Mouse (Mus musculus) CH12.LX (cell line): ENCODE measurements around the gene Fam19a5. TPM values are rescaled to one million over a fixed set of nuclear protein-coding genes. Genes with fewer than 3 reads are reported as not detected.

ENCODE experiments used
- DNase-seq: peaks from one replicate; pipeline ENCODE4 v3.0.0-alpha.2; 2013; ENCODE audit errors: extremely low read depth
- H3K27ac ChIP-seq: 2 replicates; pipeline ENCODE4 v1.5.1; 2012; ENCODE audit warnings: low read depth, mild to moderate bottlenecking, control low read depth, moderate library complexity; ENCODE audit not compliant: insufficient read depth
- H3K27me3 ChIP-seq: replicated peaks from 2 replicates; pipeline ENCODE3; 2012; ENCODE audit warnings: inconsistent platforms
- H3K36me3 ChIP-seq, 2 experiments: replicated peaks in 1 of 2; 2 replicates each; pipeline versions ENCODE3 to v1.6.1; 2012; ENCODE audit warnings: inconsistent platforms in 1 of 2, low read length in 1 of 2, mild to moderate bottlenecking in 1 of 2, mixed read lengths in 1 of 2, moderate library complexity in 1 of 2; ENCODE audit not compliant: control insufficient read depth in 1 of 2, insufficient read depth in 1 of 2
- H3K4me1 ChIP-seq, 2 experiments: 2 replicates each; pipeline ENCODE4 v1.6.1; 2012; ENCODE audit warnings: inconsistent platforms in 1 of 2, moderate library complexity in 1 of 2; ENCODE audit not compliant: insufficient read depth in 2 of 2, control insufficient read depth in 1 of 2
- H3K4me2 ChIP-seq: 2 replicates; pipeline ENCODE4 v1.6.1; 2012; ENCODE audit warnings: low read depth, mild to moderate bottlenecking, control low read depth; ENCODE audit not compliant: poor library complexity, insufficient read depth, severe bottlenecking
- H3K4me3 ChIP-seq, 3 experiments: fragments of 150-350 bp in 1 of 3; sonication (generic) in 1 of 3; replicated peaks in 1 of 3; 2 replicates each; pipeline versions ENCODE3 to v1.5.1; 2011 to 2012; ENCODE audit warnings: low read depth in 2 of 3, low read length in 2 of 3, mild to moderate bottlenecking in 2 of 3, moderate library complexity in 2 of 3, control low read depth in 1 of 3, improper control_type of control experiment in 1 of 3, inconsistent platforms in 1 of 3, mixed read lengths in 1 of 3; ENCODE audit not compliant: poor library complexity in 1 of 3
- H3K79me2 ChIP-seq: replicated peaks from 2 replicates; pipeline ENCODE4 v1.6.1; 2012; ENCODE audit warnings: mild to moderate bottlenecking, moderate library complexity; ENCODE audit not compliant: control insufficient read depth, poor library complexity, insufficient read depth, severe bottlenecking; ENCODE audit errors: extremely low read depth
- H3K9ac ChIP-seq: 2 replicates; pipeline ENCODE4 v1.6.1; 2012; ENCODE audit warnings: low read depth, mild to moderate bottlenecking, control low read depth, moderate library complexity; ENCODE audit not compliant: insufficient read depth
- H3K9me3 ChIP-seq: replicated peaks from 2 replicates; pipeline ENCODE3; 2012; ENCODE audit warnings: low read length, inconsistent platforms, mixed read lengths
- CHD1 ChIP-seq: IDR thresholded peaks from 2 replicates; pipeline ENCODE4 v1.6.1; 2012; ENCODE audit warnings: low read depth, low read length, improper control_type of control experiment, inconsistent platforms
- ELF1 ChIP-seq: IDR thresholded peaks from 2 replicates; pipeline ENCODE4 v1.6.1; 2014; ENCODE audit warnings: low read depth, mild to moderate bottlenecking, inconsistent platforms, low read length, improper control_type of control experiment
- EP300 ChIP-seq: IDR thresholded peaks from 2 replicates; pipeline ENCODE4 v1.6.1; 2011; ENCODE audit warnings: low read length, improper control_type of control experiment
- ETS1 ChIP-seq: conservative IDR thresholded peaks from 2 replicates; pipeline ENCODE4 v1.6.1; 2012; ENCODE audit warnings: low read depth, mild to moderate bottlenecking, inconsistent platforms, low read length, improper control_type of control experiment, moderate library complexity
- JUN ChIP-seq: IDR thresholded peaks from 2 replicates; pipeline ENCODE4 v1.6.1; 2011; ENCODE audit warnings: low read depth, mild to moderate bottlenecking, low read length, improper control_type of control experiment, moderate library complexity; ENCODE audit not compliant: insufficient read depth
- MAFK ChIP-seq: IDR thresholded peaks from 2 replicates; pipeline ENCODE4 v1.6.1; 2011; ENCODE audit warnings: low read length, improper control_type of control experiment; ENCODE audit not compliant: insufficient replicate concordance
- MAX ChIP-seq: IDR thresholded peaks from 2 replicates; pipeline ENCODE4 v1.6.1; 2011; ENCODE audit warnings: low read length, improper control_type of control experiment
- MAZ ChIP-seq: IDR thresholded peaks from 2 replicates; pipeline ENCODE4 v1.6.1; 2012; ENCODE audit warnings: low read depth, mild to moderate bottlenecking, inconsistent platforms, low read length, improper control_type of control experiment, moderate library complexity
- MXI1 ChIP-seq: IDR thresholded peaks from 2 replicates; pipeline ENCODE4 v1.6.1; 2011; ENCODE audit warnings: mild to moderate bottlenecking, low read depth, low read length, improper control_type of control experiment
- MYC ChIP-seq: IDR thresholded peaks from 2 replicates; pipeline ENCODE4 v1.6.1; 2011; ENCODE audit warnings: low read depth, mild to moderate bottlenecking, improper control_type of control experiment, low read length
- NRF1 ChIP-seq: IDR thresholded peaks from 2 replicates; pipeline ENCODE4 v1.6.1; 2014; ENCODE audit warnings: low read depth, mild to moderate bottlenecking, inconsistent platforms, low read length, improper control_type of control experiment, moderate library complexity
- PAX5 ChIP-seq: IDR thresholded peaks from 2 replicates; pipeline ENCODE4 v1.6.1; 2012; ENCODE audit warnings: low read length, inconsistent platforms, mixed read lengths
- POLR2A ChIP-seq: IDR thresholded peaks from 2 replicates; pipeline ENCODE4 v1.6.1; 2011; ENCODE audit warnings: low read depth, mild to moderate bottlenecking, improper control_type of control experiment, low read length
- TCF12 ChIP-seq: IDR thresholded peaks from 2 replicates; pipeline ENCODE4 v1.6.1; 2014; ENCODE audit warnings: low read depth, mild to moderate bottlenecking, inconsistent platforms, low read length, improper control_type of control experiment
- USF1 ChIP-seq: IDR thresholded peaks from 2 replicates; pipeline ENCODE4 v1.6.1; 2014; ENCODE audit warnings: low read depth, mild to moderate bottlenecking, inconsistent platforms, low read length, improper control_type of control experiment
- USF2 ChIP-seq: conservative IDR thresholded peaks from 2 replicates; pipeline ENCODE4 v1.6.1; 2011; ENCODE audit warnings: low read depth, low read length, improper control_type of control experiment
- ZKSCAN1 ChIP-seq: IDR thresholded peaks from 2 replicates; pipeline ENCODE4 v1.6.1; 2012; ENCODE audit warnings: low read depth, inconsistent platforms, low read length, improper control_type of control experiment, borderline replicate concordance
- ZNF384 ChIP-seq: IDR thresholded peaks from 2 replicates; pipeline ENCODE4 v1.6.1; 2012; ENCODE audit warnings: low read depth, low read length, improper control_type of control experiment, inconsistent platforms
- dilution Hi-C: fragments of 300-500 bp; cut with MboI; formaldehyde crosslinking; loops from 2 replicates; pipeline ENCODE4 v1.14.3; 2020; ENCODE audit warnings: low sequenced_read_pairs; ENCODE audit not compliant: extremely low pct_unique_long_range_greater_than_20kb, extremely low pct_ligation_motif_present
- in situ Hi-C: fragments of 300-500 bp; cut with MboI; formaldehyde crosslinking; loops from 3 replicates; pipeline ENCODE4 v1.14.3; 2019; ENCODE audit warnings: low sequenced_read_pairs, low pct_ligation_motif_present, low pct_unique_long_range_greater_than_20kb, mixed read lengths
- polyA plus RNA-seq: library from polyadenylated mRNA; unstranded; fragments of >175 nt; gene quantifications from 2 replicates; pipeline ENCODE4 v1.2.1, GENCODE M21; 2012; ENCODE audit warnings: low read depth; ENCODE audit not compliant: insufficient read length
- total RNA-seq, 2 experiments: library from RNA; depleted of rRNA; stranded (reverse); fragments of 300-350 nt in 1 of 2; fragments of >200 nt in 1 of 2; gene quantifications; 2 replicates each; pipeline ENCODE4 v1.2.3; 2012 to 2014

Gene Fam19a5
- total and polyA plus RNA-seq, 3 experiments, result not detected

DNA sequence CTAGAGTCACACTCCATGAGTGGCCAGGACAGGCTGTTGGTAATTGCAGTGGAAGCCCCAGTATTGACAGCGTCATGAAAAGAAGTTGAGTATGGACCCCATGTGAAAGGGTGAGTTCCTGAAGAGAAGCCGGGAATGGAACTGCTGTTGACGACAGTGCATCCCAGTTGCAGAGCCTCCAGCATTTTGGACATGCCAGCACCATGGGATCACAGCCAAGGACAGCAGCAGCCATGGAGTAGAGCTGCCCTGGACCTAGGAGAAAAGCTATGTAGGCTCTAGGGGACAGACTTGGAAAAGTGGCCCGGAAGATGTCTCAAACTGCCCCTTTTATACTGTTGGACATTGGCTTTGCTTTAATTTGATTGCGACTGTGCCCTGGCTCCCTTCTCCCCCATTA is 91.2 kb downstream of the Fam19a5 start:
- Histone ChIP-seq H3K9ac (no peak overlapping the region), H3K4me2 (no peak overlapping the region), H3K27me3 (no peaks in the 10 kb centered on the region), H3K27ac (no peak overlapping the region), H3K79me2 (no peaks in the 10 kb centered on the region), H3K36me3 (no peaks in the 10 kb centered on the region), H3K4me1 (no peaks in the 10 kb centered on the region), H3K4me3 (no peak overlapping the region), H3K9me3 (peaks cover 93% of the 10 kb centered on the region)
- dilution Hi-C loops, result no loop called here
- DNase-seq, result no peak
- TF ChIP-seq CHD1 (no peak), USF2 (no peak), TCF12 (no peak), ELF1 (no peak), MAFK (no peak), JUN (no peak), EP300 (no peak), MYC (no peak), POLR2A (no peak), NRF1 (no peak), MXI1 (no peak), PAX5 (no peak)
- in situ Hi-C loops, result no loop called here

GRCm38 (mm10) chr15:87636407-87636806 is 92.3 kb downstream of the Fam19a5 start:
- no peaks in the 10 kb centered on the region for H3K79me2 ChIP-seq
- H3K9ac ChIP-seq, result no peak overlapping the region
- DNase-seq, result no peak
- H3K9me3 ChIP-seq, result peaks cover 92% of the 10 kb centered on the region
- H3K4me2 ChIP-seq, result no peak overlapping the region
- dilution Hi-C loops, result no loop called here
- H3K27ac ChIP-seq, result no peak overlapping the region
- no peaks in the 10 kb centered on the region for H3K36me3 ChIP-seq
- no peaks in the 10 kb centered on the region for H3K4me1 ChIP-seq
- in situ Hi-C loops, result no loop called here
- TF ChIP-seq USF1 (no peak), ZNF384 (no peak), TCF12 (no peak), ZKSCAN1 (no peak), ETS1 (no peak), MAZ (no peak), MAX (no peak)
- H3K4me3 ChIP-seq, result no peak overlapping the region
- no peaks in the 10 kb centered on the region for H3K27me3 ChIP-seq
